Mouse (Mus musculus) cerebellum, postnatal 25 days (tissue): ENCODE measurements at regions not wholly inside any gene's neighbourhood (a gene's known extent, or its start where the extent isn't known, plus 50 kb on each side); places are given as distances from the start of the nearest gene placed in this dataset.

Experiments used
- DNase-seq, 2 experiments: peaks; one replicate each; pipeline ENCODE4 v3.0.0; 2021; ENCODE audit warnings: mixed read lengths in 2 of 2

DNA sequence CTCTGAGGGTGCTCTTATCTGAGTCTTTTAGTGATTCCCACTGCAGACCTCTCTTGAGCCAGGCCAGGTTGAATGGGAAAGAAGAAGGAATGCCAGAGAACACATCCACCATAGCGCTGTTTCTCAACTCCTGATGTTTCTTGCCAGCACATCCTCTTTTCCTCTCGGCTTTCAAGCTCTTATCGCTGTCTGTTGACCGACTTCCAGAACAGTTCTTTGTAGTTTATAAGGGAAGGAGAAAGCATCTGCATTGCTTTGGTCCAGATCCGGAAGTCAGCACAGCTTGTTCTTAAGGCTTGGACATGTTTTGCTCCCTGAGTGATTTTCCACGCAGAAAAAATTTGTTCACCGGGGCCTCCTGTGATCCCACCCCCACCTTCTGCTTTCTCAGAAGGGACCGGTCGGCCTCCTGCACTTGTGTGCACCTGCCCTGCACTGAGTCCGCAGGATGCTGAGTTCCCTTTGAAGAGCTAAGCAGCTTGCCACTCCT, 183.7 kb downstream of the Bcl2l11 start:
- DNase-seq = no peak

- DNase-seq = peak; percentile 64 to 77
Observed at GRCm38 (mm10) chr2:128310081-128310480, 184.2 kb downstream of the Bcl2l11 start.

- peak; percentile 76 to 87 for DNase-seq
Observed at GRCm38 (mm10) chr2:128312084-128312594, 186.3 kb downstream of the Bcl2l11 start.

- DNase-seq = peak; percentile 35 to 41
Observed at GRCm38 (mm10) chr2:128312659-128313581, 187.1 kb downstream of the Bcl2l11 start.

DNA sequence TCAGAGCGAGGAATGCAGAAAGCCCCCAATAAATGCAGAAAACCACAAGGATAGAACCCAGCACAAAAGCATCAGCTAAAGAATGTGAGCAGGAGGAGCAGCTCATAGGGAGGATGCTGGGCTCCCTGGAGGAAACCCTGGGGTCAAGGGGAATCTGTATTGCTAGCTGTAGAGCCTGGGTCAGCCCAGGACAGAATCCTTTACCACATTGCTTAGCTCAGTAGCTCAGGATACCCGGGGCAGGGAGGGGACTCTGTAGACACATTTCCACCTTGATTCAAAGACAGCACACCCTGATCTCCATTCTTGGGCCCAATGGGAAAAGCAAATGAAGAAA, 187.7 kb downstream of the Bcl2l11 start:
- no peak for DNase-seq

DNA sequence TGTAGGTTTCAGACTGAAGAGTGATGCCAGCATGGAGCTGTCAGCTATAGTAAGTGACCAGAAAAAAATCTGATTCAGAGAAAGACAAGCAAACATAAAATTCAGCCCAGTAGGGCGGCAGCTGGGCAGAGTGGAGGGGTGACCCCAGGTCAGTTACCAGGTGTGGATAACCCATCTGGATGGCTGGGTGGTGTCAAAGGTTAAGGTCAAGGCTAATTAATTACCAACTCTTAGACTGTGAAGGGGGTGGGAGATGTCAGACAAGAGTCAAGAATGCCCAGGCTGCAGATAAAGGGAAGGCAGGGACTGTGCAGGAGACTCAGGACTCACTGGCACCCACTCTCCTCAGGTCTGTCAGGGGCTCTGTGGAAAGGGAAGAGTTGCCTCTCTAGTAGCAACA, 188.1 kb downstream of the Bcl2l11 start:
- no peak for DNase-seq

DNA sequence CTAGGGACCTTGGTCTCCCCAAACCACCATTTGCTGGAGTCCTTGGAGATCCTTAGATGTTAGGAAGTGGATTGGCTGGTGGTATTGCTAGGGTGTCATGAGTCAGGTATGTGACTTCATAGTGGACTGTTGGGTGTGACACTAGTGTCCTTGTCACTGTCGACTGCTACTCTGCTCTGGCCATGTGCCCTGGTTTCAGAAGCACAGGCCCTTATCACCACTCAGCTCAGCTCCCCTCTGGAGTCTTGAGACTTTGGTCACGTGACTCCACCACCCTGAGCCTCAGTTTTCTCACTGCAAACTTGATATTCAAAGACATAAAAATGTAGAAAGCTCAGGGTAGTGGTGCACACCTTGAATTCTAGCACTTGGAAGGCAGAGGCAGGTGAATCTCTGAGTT, 190.7 kb downstream of the Bcl2l11 start:
- DNase-seq = no peak

DNA sequence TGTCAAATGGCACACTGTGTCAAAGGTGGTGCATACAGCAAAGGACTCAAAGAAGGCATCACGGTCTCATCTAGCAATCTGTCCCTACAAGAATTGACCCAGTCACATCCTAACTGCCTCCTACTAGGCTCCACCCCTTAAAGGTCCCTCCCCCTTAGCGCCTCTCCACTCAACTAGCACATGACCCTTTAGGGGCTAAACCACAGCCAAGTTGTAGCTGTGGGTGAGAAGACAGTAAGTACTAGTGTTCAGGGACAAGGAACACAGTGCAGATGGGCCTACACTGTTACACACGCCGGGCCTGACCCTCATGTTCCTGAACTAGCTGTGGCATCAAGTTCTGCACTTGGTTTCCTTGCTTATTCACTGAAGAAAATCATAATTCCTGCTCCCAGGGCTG, 192.4 kb downstream of the Bcl2l11 start:
- DNase-seq = no peak

DNA sequence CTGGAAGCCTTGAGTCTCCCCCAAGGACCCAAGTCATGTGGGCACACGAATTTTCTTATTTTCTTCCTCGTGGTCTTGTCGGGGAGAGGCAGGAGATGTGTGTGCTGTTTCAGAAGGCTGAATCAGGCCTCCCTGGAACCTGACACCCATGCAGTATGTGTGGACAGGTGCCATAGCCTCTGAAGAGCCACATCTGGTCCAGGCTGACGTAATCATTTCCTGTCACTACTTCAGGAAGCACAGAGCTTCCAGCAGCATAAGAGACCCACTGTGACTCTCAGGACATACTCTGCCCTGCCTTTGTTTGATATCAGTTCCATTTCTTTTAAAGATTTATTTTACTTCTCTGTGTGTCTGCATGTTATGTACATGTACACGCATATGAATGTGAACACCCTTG, 193.1 kb downstream of the Bcl2l11 start:
- DNase-seq = no peak

DNA sequence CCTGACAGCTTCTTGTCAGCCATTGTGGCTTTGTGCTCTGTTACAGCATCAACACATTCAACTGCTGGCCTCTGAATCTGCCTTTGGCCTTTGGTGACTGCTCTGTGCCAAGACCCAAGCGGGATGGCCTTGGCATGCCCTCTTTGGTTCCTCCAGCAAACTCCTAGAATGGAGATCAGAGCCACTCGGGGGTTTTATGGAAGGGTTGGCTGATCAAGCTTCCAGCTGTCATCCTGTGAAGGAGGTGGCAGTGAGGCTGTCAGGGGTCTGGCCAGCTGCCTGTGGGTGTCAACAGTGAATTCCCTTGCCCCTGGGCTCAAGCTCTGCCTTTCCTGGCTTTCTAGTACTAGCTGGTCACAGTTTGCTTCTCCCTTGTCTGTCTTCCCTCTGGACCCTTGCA, 195.6 kb downstream of the Bcl2l11 start:
- DNase-seq = peak in 1 of 2 experiments; percentile 29

GRCm38 (mm10) chr2:128324256-128325096, 198.6 kb downstream of the Bcl2l11 start:
- DNase-seq = peak in 1 of 2 experiments; percentile 14

DNA sequence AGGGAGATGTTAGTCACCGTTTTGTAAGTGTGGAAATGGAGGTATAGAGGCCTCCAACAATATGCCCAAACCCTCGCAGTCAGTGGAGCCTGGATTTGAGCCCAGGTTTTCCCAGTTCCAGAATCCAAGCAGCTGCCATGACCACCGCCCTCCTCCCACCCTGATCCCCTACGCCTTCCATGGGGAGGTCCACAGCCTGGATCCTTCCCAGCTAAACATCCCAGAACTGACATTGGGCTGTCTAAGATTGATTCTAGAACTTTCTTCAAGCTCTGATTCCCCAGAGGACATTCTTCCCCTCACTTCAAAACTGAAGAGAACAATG, 199.2 kb downstream of the Bcl2l11 start:
- no peak for DNase-seq

DNA sequence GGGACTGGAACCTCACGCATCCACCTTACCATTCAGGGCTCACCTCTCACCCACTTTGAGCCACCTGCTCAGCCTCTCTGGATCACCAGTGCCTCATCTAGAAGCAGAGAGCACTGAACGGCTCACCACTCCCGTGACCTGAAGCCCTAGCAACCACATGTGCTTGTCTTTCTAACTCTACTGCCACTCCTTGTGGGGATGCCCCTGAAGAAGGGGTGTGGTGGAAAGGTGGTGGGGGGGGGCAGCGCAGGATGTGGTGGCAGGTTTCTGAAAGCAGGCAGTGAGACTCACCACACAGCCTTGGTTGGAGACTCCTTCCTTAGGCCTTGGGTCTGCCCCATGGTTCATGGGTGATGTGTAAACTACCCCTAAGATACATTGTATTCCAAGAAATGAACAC, 199.6 kb downstream of the Bcl2l11 start:
- DNase-seq = no peak

- no peak for DNase-seq
Observed at GRCm38 (mm10) chr2:128330833-128331232, 205.0 kb downstream of the Bcl2l11 start.

GRCm38 (mm10) chr2:128331275-128331674, 205.4 kb downstream of the Bcl2l11 start:
- no peak for DNase-seq

DNA sequence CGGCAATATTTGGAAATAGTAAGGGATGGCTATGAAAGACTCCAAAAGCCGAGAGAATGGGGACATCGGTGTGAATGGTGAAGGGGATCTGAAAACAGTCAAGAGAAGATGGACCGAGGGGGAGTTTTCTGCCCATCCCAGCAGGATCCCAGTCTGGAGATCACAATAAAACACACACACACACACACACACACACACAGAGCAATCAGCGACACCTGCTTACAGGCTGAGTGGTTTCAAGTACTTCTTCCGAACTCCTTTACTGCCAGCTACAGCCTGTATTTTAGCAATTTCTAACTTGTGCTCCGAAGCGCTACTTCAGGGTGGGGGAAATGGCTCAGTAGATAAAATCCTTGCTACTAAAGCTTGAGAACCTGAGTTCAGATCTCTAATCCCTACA, 205.8 kb downstream of the Bcl2l11 start:
- DNase-seq = no peak

- no peak for DNase-seq
Observed at GRCm38 (mm10) chr2:128333401-128334142, 207.7 kb downstream of the Bcl2l11 start.

DNA sequence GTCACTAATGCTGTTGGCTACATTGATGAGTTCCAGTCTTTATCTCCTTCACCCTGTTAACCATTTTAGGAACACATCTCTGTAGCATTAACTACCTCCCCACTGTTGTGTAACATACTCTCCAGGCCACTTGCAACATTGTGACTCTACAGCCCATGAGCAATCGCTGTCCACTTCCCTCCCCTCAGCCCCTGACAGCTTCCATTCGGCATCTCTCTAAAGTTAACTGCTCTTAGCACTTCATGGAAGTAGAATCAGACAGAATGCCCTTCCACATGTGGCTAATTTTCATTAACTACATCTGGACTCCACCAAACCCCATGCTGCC, 208.3 kb downstream of the Bcl2l11 start:
- no peak for DNase-seq

- no peak for DNase-seq
Observed at GRCm38 (mm10) chr2:128334757-128335500, 209.1 kb downstream of the Bcl2l11 start.

GRCm38 (mm10) chr2:128337192-128337591, 211.4 kb downstream of the Bcl2l11 start:
- no peak for DNase-seq

- no peak for DNase-seq
Observed at GRCm38 (mm10) chr2:128337791-128338190, 212.0 kb downstream of the Bcl2l11 start.

GRCm38 (mm10) chr2:128338474-128338873, 212.6 kb downstream of the Bcl2l11 start:
- DNase-seq = no peak
